Mouse (Mus musculus) ovary, adult 10 weeks (tissue): ENCODE data around the gene Kntc1. TPM values are rescaled to one million over a fixed set of nuclear protein-coding genes. Genes with fewer than 3 reads are reported as not detected.

Experiments
- polyA plus RNA-seq: library from polyadenylated mRNA; stranded (reverse); fragments of 350-450 nt; fragmentation: Illumina TruSeq; extraction: RNeasy Lipid Tissue Mini Kit (QIAGEN cat#74804); gene quantifications from one replicate; pipeline ENCODE4 v1.2.3, GENCODE M21; 2014

Gene Kntc1
- 13.3 TPM for polyA plus RNA-seq

GRCm38 (mm10) chr5:123749065-123750064 is at the start of gene Kntc1, which contains the start of gene Rsrc2:
Gene Kntc1 (plus strand): TSS chr5:123749716.
Gene Rsrc2 (minus strand): TSS chr5:123749414.

DNA sequence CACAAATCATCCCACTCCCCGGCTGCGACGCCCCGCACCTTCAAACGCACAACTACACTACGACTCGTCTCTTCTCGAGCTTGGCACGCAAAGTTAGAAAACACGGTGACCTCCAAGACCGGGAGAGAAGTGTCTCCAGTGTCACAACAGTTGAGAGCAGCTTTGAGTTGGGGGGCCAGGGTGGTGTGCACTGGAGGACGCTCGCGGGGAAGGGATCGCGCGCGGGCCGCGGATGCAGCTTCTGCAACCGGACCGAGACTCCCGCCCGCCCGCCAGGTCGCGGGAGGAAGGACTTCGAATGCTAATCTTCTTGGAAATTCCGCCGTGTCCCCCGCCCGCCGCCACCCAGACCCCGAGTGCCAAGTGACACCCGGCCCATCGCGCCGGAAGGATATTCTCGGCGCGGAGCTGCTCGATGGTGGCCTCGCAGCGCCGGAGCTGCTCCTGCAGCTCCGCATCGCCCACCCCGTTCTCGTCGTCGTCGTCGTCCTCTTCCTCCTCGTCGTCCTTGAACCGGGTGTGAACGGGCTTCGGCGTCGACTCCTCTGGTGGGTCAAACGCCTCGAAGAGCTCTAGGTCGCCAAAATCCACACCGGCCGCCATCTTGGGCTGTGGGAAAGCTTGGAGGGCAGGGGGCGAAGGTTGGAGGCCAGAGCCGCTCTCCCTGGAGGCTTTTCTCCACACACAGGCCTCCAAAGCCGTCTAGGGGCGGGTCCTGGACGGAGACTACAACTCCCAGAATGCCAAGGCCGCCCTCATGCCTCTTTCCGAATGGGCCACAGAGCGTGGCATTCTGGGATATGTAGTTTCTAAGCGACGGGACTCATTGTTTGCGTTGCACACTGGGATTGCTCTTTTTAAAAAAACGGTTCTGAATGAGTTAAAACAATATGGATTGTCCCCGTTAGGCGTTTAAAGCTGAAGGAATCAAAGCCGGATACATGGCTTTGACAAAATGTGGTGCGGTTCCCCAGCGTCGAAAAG is 28.9 kb upstream of the Kntc1 start, which contains the start of gene Zcchc8:
Gene Zcchc8, minus strand, starts transcription at position 773 of the 984 bp plus-strand sequence.

DNA sequence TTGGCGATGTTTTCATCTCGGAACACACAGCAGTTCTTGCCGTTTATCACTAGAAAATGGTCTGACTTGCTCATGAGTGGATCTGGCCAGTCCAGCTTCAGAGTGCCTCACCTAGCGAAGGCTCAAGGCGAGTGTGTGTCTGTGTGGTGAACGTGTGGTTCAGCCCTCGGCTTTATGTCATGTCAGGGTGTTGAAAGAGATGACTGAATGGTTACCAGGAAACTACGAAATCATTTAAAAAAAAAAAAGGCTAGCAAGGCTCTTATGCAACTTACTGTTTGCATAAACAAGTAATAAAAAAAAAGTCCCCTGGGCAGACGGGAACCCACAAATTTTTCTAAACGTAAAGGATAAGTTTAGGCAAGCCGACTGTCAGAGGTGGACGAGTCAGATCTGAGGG is 115.8 kb downstream of the Kntc1 start, which contains the start of gene Hcar2:
Gene Hcar2, minus strand, starts transcription at position 135 of the 400 bp plus-strand sequence.

Other genes with a start within 250 kb of the Kntc1 start
- gene B3gnt4, start 239.3 kb upstream of the Kntc1 start, polyA plus RNA-seq, result not detected
- gene Diablo, start 225.5 kb upstream of the Kntc1 start, polyA plus RNA-seq, result 161 TPM
- gene Gm49027, start 224.2 kb upstream of the Kntc1 start, polyA plus RNA-seq, result not detected
- gene Vps33a, start 176.7 kb upstream of the Kntc1 start, polyA plus RNA-seq, result 20.0 TPM
- 54.6 TPM for gene Clip1, start 65.1 kb upstream of the Kntc1 start, polyA plus RNA-seq
- gene Zcchc8, start 28.6 kb upstream of the Kntc1 start, polyA plus RNA-seq, result 184 TPM
- gene Rsrc2, start 302 bp upstream of the Kntc1 start, polyA plus RNA-seq, result 314 TPM
- gene Hcar2, start 115.8 kb downstream of the Kntc1 start, polyA plus RNA-seq, result 0.23 TPM
- 0.97 TPM for gene Hcar1, start 130.3 kb downstream of the Kntc1 start, polyA plus RNA-seq
- gene Denr, start 157.5 kb downstream of the Kntc1 start, polyA plus RNA-seq, result 351 TPM
- gene Gm43518, start 177.7 kb downstream of the Kntc1 start, polyA plus RNA-seq, result not detected
- gene Ccdc62, start 181.0 kb downstream of the Kntc1 start, polyA plus RNA-seq, result 3.0 TPM
- 0.54 TPM for gene Hip1r, start 223.9 kb downstream of the Kntc1 start, polyA plus RNA-seq